Mouse (Mus musculus) CD4-positive naive resting alpha-beta T cell, adult 76 days (primary cell): Measurements from ENCODE around the gene Taf1b. TPM values are rescaled to one million over a fixed set of nuclear protein-coding genes. Genes with fewer than 3 reads are reported as not detected.

Experiments used
- total RNA-seq: library from RNA; stranded (reverse); gene quantifications from one replicate; pipeline ENCODE4 v1.2.4, GENCODE M21; 2023

The Taf1b gene
- 42.3 TPM for total RNA-seq

GRCm38 (mm10) chr12:24498150-24498840, at the start of gene Taf1b:
Gene Taf1b (plus strand): TSS chr12:24498359.

GRCm38 (mm10) chr12:24571523-24572392, 73.6 kb downstream of the Taf1b start, which contains the start of gene Grhl1:
Gene Grhl1 (plus strand): TSS chr12:24572283.

Other genes with a start within 250 kb of the Taf1b start
- gene Grhl1, start 73.9 kb downstream of the Taf1b start, total RNA-seq: 2.4 TPM
- 47.5 TPM for gene Klf11, start 152.9 kb downstream of the Taf1b start, total RNA-seq
- not detected for gene Cys1, start 183.5 kb downstream of the Taf1b start, total RNA-seq
- 3.5 TPM for gene Rrm2, start 209.9 kb downstream of the Taf1b start, total RNA-seq